Mouse (Mus musculus) embryonic facial prominence, embryonic 15.5 days (tissue): ENCODE measurements around the gene Nfkbid. TPM values are rescaled to one million over a fixed set of nuclear protein-coding genes. Genes with fewer than 3 reads are reported as not detected.
A peak's percentile ranks its signal among the peaks of the same experiment; 100 is the strongest.

Experiments used
- ATAC-seq: fragments of 200-750 bp; cut with Nextera tagmentation; 2 replicates; pipeline ENCODE4 v1.8.0; 2017; ENCODE audit warnings: low read depth, moderate TSS enrichment; ENCODE audit not compliant: insufficient number of reproducible peaks, low FRiP score, low TSS enrichment
- H3K27ac ChIP-seq: fragments of 300-500 bp; sonication (generic); replicated peaks from 2 replicates; pipeline ENCODE4 v1.5.1; 2015; ENCODE audit warnings: mild to moderate bottlenecking, inconsistent platforms
- H3K27me3 ChIP-seq: fragments of 300-500 bp; sonication (generic); 2 replicates; pipeline ENCODE4 v1.6.1; 2015; ENCODE audit warnings: inconsistent platforms
- H3K36me3 ChIP-seq: fragments of 300-500 bp; sonication (generic); 2 replicates; pipeline ENCODE4 v1.6.1; 2015; ENCODE audit warnings: mild to moderate bottlenecking, inconsistent platforms
- H3K4me1 ChIP-seq: fragments of 300-500 bp; sonication (generic); 2 replicates; pipeline ENCODE4 v1.6.1; 2015; ENCODE audit warnings: inconsistent platforms
- H3K4me2 ChIP-seq: fragments of 300-500 bp; sonication (generic); replicated peaks from 2 replicates; pipeline ENCODE4 v1.6.1; 2015; ENCODE audit warnings: mild to moderate bottlenecking, inconsistent platforms
- H3K4me3 ChIP-seq: fragments of 300-500 bp; sonication (generic); replicated peaks from 2 replicates; pipeline ENCODE4 v1.5.1; 2015; ENCODE audit warnings: mild to moderate bottlenecking, inconsistent platforms
- H3K9ac ChIP-seq: fragments of 300-500 bp; sonication (generic); 2 replicates; pipeline ENCODE4 v1.6.1; 2015; ENCODE audit warnings: inconsistent platforms
- H3K9me3 ChIP-seq: fragments of 300-500 bp; sonication (generic); replicated peaks from 2 replicates; pipeline ENCODE4 v1.6.1; 2016; ENCODE audit warnings: inconsistent platforms
- WGBS: fragments of 180-500 bp; shearing (Covaris S2); methylation state at CpG from one replicate; pipeline ENCODE4 v1.1.7; 2015; 5-methylcytosine and 5-hydroxymethylcytosine counted together
- polyA plus RNA-seq: library from polyadenylated mRNA; unstranded; fragments of >200 nt; fragmentation: Nextera tagmentation; extraction: Ambion mirVana; gene quantifications from 2 replicates; pipeline ENCODE4 v1.2.1, GENCODE M21; 2015

Gene Nfkbid
- polyA plus RNA-seq, 1 experiment from 2014 or later: 1.7 TPM

DNA sequence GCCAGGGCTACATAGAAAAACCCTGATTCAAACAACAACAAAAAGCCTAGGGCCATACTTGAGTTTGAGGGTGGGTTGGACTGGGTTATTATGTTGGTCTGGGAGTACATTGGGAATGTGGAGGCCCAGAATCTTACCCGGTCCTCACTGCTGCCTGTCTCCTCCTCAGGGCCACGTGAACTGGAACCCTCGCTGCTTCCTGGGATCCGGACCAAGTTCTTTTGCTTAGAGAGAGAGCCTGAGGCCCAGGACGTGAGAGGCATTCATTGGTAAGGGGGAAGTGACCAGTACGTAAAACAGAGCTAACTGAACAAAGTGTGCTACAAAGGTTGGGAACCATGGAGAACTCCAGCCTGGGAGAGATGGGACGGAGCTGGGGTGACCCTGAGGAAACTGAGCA lies 28.7 kb downstream of the Nfkbid start:
- Histone ChIP-seq H3K9me3 (no peaks in the 10 kb centered on the region), H3K4me1 (peaks cover 10% of the 10 kb centered on the region; the same call in 1 of the 2 replicates), H3K27ac (no peak overlapping the region), H3K27me3 (peaks cover 46% of the 10 kb centered on the region), H3K4me3 (no peak overlapping the region), H3K36me3 (no peaks in the 10 kb centered on the region), H3K4me2 (no peak overlapping the region), H3K9ac (no peak overlapping the region)
- WGBS: 61% methylated on average over 7 of the region's 7 CpGs
- ATAC-seq: no peak

DNA sequence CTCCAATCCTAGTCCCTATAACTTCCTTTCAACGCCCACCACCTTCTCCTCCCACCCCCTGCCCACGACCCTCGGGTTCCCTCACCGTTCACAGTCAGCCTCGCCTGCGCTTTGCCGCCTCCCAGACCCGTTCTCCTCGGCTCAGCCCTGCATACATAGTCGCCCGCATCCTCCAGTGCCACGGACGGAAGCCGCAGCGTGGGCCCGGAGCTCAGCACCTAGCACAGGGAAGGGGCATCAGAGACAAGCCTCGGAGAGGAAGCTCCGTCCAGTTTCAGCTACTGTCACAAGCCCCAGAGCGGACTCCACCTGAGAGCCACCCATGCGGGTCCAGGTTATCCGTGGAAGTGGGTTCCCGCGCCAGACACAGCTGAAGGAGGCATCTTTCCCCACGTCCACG lies 31.8 kb downstream of the Nfkbid start:
- Histone ChIP-seq H3K4me1 (peaks cover 24% of the 10 kb centered on the region), H3K36me3 (no peaks in the 10 kb centered on the region), H3K27ac (no peak overlapping the region), H3K27me3 (peaks cover 77% of the 10 kb centered on the region), H3K4me3 (no peak overlapping the region), H3K9ac (no peak overlapping the region), H3K9me3 (no peaks in the 10 kb centered on the region), H3K4me2 (peak overlapping the region; percentile 35)
- no peak for ATAC-seq
- 14% methylated on average over 25 of the region's 25 CpGs for WGBS

DNA sequence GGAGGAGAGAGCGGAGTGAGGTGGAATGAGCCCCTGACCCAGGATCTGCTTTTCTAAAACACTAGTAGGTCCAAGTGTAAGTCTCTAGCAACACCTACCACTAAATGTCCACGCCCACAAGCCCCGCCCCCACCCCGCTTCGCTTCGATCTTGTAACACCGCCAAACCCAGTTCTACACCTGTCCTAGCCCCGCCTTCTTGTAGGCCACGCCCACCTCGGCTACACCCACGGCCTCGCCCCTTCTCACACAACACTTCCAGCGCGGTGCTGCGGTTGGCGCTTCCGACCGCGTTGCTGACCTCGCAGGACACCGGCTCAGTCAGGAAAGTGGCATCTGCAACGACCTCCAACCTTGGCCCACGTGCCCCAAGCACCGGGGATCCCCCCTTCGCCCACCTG lies 32.2 kb downstream of the Nfkbid start:
- WGBS: 2% methylated on average over 25 of the region's 25 CpGs
- ATAC-seq: 0 out of 2 replicates have a peak, but pooled peaks have one; percentile 37
- peak overlapping the region; percentile 35 for H3K4me2 ChIP-seq
- H3K4me1 ChIP-seq: peaks cover 24% of the 10 kb centered on the region
- peak overlapping the region; percentile 10; the same call in 1 of the 2 replicates for H3K4me3 ChIP-seq
- H3K27me3 ChIP-seq: peaks cover 81% of the 10 kb centered on the region
- no peaks in the 10 kb centered on the region for H3K36me3 ChIP-seq
- no peaks in the 10 kb centered on the region for H3K9me3 ChIP-seq
- no peak overlapping the region for H3K9ac ChIP-seq
- no peak overlapping the region for H3K27ac ChIP-seq

DNA sequence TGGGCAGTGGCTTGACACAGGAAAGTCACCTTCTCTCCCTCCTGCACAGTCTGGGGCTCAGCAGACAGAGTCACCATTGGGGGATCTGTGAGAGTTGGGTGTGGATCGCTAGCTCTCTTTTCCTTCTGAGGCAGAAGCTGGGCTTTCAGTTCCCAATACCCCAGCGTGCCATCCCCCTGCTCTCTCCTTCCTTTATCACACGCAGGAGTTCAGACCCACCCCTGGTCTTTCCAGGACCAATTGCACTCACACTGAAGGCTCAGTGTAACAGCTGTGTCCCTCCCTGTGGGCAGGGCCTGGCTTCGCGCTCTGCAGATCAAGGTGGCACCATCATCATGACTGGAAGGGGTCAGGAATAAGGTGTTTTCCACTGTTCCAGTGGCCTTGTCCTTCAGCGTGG lies 32.7 kb downstream of the Nfkbid start:
- Histone ChIP-seq H3K9me3 (no peaks in the 10 kb centered on the region), H3K9ac (no peak overlapping the region), H3K27ac (no peak overlapping the region), H3K4me1 (peaks cover 24% of the 10 kb centered on the region), H3K4me2 (no peak overlapping the region), H3K36me3 (no peaks in the 10 kb centered on the region), H3K27me3 (peaks cover 86% of the 10 kb centered on the region), H3K4me3 (no peak overlapping the region)
- ATAC-seq: no peak
- 9% methylated on average over 6 of the region's 6 CpGs for WGBS

DNA sequence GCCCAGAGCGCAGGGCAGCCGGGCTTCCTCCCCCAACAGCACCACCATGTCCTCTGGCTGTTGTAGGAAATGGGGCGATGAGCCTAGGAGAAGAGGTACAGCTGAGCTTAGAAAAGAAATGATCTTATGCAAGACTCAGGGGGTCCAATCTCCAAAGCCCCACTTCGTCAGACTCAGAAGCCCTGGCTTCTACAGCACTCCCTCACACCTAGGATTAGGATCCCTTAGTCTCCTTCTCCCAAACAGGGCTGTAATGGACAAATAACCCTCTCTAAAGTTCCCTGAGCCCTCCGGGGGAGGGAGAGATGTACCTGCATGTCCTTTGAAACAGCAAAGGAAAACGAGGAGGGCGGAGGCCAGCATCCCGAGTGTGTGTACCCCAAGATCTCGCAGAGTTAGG lies 35.0 kb downstream of the Nfkbid start:
- WGBS: 2% methylated on average over 9 of the region's 9 CpGs
- peaks cover 95% of the 10 kb centered on the region for H3K27me3 ChIP-seq
- H3K4me3 ChIP-seq: peak overlapping the region; percentile 22; the same call in 1 of the 2 replicates
- H3K9me3 ChIP-seq: no peaks in the 10 kb centered on the region
- no peak overlapping the region for H3K27ac ChIP-seq
- H3K4me2 ChIP-seq: peak overlapping the region; percentile 42
- ATAC-seq: no peak
- H3K4me1 ChIP-seq: peaks cover 24% of the 10 kb centered on the region
- no peaks in the 10 kb centered on the region for H3K36me3 ChIP-seq
- no peak overlapping the region for H3K9ac ChIP-seq

DNA sequence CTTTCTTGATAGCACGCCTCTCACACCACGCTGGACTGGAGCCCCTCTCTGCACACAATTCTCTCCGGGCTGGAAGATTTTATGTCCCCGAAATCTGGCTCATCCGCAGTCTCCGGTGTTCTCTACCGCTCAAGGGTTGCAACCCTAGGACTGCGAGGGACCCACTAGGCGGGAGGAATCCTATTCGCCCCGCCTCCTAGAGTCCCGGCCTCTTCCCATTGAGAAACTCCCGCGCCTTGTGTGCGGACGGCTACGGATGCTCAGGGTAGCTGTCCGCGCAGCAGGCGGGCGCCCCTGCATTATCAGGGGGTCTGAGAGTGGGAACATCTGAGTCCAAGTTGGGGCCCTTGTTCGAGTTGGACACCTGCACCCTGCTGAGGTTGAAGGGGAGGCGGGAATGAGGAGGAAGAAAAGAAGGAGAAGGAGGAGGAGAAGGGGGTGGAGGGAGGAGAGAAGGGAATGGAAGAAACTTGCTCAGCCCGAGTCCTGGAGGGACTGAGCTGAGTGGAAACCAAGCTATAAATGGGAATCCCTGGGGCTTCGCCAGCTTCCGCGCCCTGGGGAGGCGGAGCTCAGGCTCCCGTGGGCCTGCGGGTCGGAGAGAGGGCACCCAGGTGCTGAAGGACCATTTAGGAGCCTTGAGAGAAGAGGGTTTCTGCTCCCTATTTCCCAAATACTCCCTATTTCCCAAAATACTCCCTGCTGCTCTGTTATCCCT lies 35.5 kb downstream of the Nfkbid start:
- Histone ChIP-seq H3K4me3 (peak overlapping the region; percentile 22), H3K27me3 (peaks cover 96% of the 10 kb centered on the region), H3K4me2 (peak overlapping the region; percentile 42), H3K36me3 (no peaks in the 10 kb centered on the region), H3K9me3 (no peaks in the 10 kb centered on the region), H3K27ac (no peak overlapping the region), H3K9ac (no peak overlapping the region), H3K4me1 (peaks cover 24% of the 10 kb centered on the region)
- ATAC-seq: peak; percentile 36; the same call in 1 of the 2 replicates
- under 1% methylated on average over 31 of the region's 31 CpGs for WGBS

DNA sequence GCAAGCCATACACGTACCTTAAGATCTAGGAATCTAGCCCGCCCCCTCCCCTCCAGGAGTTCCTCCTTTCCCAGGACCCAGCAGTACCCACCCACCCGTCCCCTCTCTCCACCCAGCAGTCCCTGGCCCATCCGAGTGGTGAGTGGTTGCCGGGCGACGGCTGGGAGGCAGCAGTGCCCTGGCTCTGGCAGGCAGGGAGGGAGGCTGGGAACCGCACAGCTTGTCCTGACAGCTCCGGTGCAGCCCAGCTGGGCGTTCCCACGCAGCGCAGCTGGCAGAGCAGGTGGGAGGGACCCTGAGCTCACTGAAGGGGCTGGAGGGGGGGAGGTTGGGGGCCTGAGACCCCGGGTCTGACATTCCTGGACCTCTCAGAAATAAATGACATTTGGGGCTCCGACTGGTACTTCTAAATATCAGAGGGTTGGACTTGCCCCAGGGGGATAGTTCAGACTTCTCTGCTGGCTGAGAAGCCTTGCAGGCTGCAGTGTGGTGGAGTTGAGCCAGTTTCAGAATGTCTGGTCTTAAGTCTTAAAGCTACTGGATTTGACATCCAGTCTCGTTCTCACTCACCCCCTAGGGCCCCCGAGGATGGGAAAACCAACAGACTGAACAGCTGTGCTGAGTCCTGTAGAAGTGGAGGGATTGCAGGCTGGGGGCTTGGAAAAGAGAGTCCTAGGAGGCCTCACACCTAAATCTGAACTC lies 36.2 kb downstream of the Nfkbid start, which contains the start of the genes Kirrel2 and Nphs1:
Kirrel2 (minus strand) TSS at position 62 of the 702 bp plus-strand sequence.
Nphs1 (plus strand) TSS at position 687 of the 702 bp plus-strand sequence.
- WGBS: under 1% methylated on average over 16 of the region's 16 CpGs
- Histone ChIP-seq H3K9ac (no peak within 1 kb of the TSS), H3K9me3 (no peaks in the 10 kb centered on the region), H3K4me3 (peak within 1 kb of the TSS; percentile 22), H3K27me3 (peaks cover 96% of the 10 kb centered on the region), H3K4me2 (peak within 1 kb of the TSS; percentile 42), H3K36me3 (no peaks in the 10 kb centered on the region), H3K4me1 (peaks cover 24% of the 10 kb centered on the region), H3K27ac (no peak within 1 kb of the TSS)
- peak; percentile 59; the same call in 1 of the 2 replicates for ATAC-seq

DNA sequence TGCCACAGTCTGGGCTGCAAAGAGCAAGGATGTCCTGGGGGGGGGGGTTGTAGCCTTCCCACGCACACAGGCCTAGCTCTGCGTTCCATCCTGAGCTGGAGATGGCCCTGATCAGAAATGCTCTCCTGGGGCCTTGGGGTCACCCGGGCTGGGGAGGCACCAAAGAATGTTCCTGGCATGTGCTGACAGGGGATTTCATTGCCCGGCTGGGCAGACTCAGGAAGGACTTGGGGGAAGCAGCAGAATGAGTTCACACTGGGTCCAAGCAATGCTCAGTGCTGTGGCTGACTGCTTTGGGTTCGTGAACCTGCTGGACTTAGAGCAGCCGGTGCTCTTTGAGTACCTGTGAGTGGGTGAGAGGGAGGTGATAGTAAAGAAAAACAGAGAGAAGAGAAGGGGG lies 38.0 kb downstream of the Nfkbid start:
- no peak for ATAC-seq
- H3K27ac ChIP-seq: no peak overlapping the region
- H3K9ac ChIP-seq: no peak overlapping the region
- peaks cover 91% of the 10 kb centered on the region for H3K27me3 ChIP-seq
- H3K4me1 ChIP-seq: peaks cover 18% of the 10 kb centered on the region
- no peak overlapping the region for H3K4me2 ChIP-seq
- WGBS: 24% methylated on average over 6 of the region's 6 CpGs
- no peak overlapping the region for H3K4me3 ChIP-seq
- no peaks in the 10 kb centered on the region for H3K9me3 ChIP-seq
- H3K36me3 ChIP-seq: no peaks in the 10 kb centered on the region

DNA sequence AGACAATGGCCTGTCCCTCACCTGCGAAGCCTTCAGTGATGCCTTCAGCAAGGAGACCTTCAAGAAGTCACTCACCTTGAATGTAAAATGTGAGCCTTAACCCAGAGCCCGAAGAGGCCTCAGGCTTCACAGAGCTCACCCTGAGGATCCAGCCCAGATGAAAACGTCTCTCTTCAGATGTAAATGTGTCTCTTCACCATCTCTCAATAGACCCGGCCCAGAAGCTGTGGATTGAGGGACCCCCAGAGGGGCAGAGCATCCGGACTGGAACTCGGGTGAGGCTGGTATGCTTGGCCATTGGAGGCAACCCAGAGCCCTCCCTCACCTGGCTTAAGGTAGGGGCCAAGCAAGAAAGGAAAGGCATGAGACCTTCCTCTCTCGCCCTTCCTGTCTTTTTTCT lies 42.0 kb downstream of the Nfkbid start:
- no peak overlapping the region for H3K9ac ChIP-seq
- H3K4me1 ChIP-seq: peaks cover 4% of the 10 kb centered on the region; the same call in 1 of the 2 replicates
- H3K27ac ChIP-seq: no peak overlapping the region
- H3K4me2 ChIP-seq: no peak overlapping the region
- no peaks in the 10 kb centered on the region for H3K36me3 ChIP-seq
- WGBS: 29% methylated on average over 7 of the region's 7 CpGs
- H3K4me3 ChIP-seq: no peak overlapping the region
- H3K9me3 ChIP-seq: no peaks in the 10 kb centered on the region
- ATAC-seq: no peak
- peaks cover 92% of the 10 kb centered on the region for H3K27me3 ChIP-seq

DNA sequence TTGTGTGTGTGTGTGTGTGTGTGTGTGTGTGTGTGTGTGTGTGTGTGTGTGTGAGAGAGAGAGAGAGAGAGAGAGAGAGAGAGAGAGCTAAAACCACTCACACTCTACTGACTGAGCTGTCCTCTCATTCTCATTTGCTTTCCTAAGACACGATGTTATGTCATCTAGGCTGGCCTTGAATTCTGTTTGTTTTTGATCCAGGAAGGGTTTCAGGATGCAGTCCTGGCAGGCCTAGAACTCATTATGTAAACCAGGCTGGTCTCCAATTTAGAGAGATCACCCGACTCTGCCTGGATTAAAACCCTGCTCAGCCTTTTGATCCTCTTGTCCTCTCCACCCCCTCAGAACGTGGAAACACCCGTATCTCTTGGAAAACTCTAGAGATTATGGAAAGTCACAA lies 42.5 kb downstream of the Nfkbid start:
- Histone ChIP-seq H3K27me3 (peaks cover 89% of the 10 kb centered on the region), H3K27ac (no peak overlapping the region), H3K4me3 (no peak overlapping the region), H3K4me2 (no peak overlapping the region), H3K4me1 (peaks cover 4% of the 10 kb centered on the region; the same call in 1 of the 2 replicates), H3K9ac (no peak overlapping the region), H3K36me3 (no peaks in the 10 kb centered on the region), H3K9me3 (no peaks in the 10 kb centered on the region)
- 15% methylated on average over 4 of the region's 4 CpGs for WGBS
- ATAC-seq: no peak

DNA sequence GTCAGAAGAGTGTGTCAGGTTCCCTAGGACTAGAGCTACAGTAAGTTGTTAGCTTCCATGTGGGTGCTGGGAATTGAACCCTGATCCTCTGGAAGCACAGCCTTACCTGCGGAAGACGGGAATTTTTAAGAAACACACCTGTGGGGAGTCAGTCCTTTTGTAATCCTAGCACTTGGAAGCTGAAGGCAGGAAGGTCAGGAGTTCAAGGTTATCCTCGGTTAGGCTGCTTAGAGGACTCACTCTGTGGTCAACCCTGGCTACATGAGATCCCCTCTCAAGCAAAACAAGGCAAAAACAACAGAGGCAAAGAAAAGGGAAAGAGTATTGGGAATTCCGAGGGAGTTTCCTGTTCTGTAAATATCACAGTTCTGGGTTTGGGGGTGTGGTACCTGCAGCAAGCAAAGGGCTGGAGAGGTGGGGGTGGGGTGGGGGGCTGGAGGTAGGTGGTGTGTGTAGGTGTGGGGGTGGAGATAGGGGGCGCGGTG lies 43.3 kb downstream of the Nfkbid start:
- Histone ChIP-seq H3K27me3 (peaks cover 82% of the 10 kb centered on the region), H3K9ac (no peak overlapping the region), H3K36me3 (no peaks in the 10 kb centered on the region), H3K4me1 (peaks cover 4% of the 10 kb centered on the region; the same call in 1 of the 2 replicates), H3K27ac (no peak overlapping the region), H3K4me2 (no peak overlapping the region), H3K9me3 (no peaks in the 10 kb centered on the region), H3K4me3 (no peak overlapping the region)
- WGBS: 9% methylated on average over 6 of the region's 6 CpGs
- no peak for ATAC-seq
